Mouse (Mus musculus): ENCODE measurements around the gene Ccdc91. TPM values are rescaled to one million over a fixed set of nuclear protein-coding genes. Genes with fewer than 3 reads are reported as not detected.

Gene Ccdc91
- total and polyA plus RNA-seq, 2 experiments from 2014 or later: 36.2 to 36.4 TPM

DNA sequence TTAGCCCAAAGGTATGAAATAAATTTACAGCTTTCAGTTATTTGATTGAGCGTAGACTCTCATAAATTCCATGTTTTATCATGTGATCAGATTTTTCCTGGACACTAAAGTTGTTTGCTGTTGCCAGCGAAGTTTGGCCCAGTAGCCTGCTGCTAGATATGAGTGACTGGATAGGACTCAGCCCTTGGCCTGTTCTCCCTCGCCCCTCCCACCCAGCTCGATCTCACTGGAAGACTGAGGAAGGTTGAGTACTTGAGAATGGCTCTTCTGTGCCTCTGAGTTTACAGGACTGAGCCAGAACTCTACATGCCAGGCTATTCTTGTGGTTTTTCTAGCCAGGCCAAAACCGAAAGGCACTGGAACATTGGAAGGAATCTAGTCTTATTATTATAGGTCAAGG is 93.6 kb downstream of the Ccdc91 start:
- H3K27me3 ChIP-seq (ENCODE audit: insufficient read depth, low read length): no peaks in the 10 kb centered on the region
- DNase-seq (no peak), ATAC-seq (no peak)
- H3K4me1 ChIP-seq (ENCODE audit: insufficient read depth): no peaks in the 10 kb centered on the region
- 85% methylated on average over 5 of the region's 5 CpGs for WGBS
- H3K36me3 ChIP-seq (ENCODE audit: insufficient read depth): no peaks in the 10 kb centered on the region
- H3K4me2 ChIP-seq (ENCODE audit: low read depth): no peak overlapping the region
- no peaks in the 10 kb centered on the region for H3K9me3 ChIP-seq (ENCODE audit: low read length)
- no peak overlapping the region for H3K9ac ChIP-seq
- no peak for TF ChIP-seq CTCF (IDR thresholded peaks at IDR 0.05; ENCODE audit: low read depth)
- no peak overlapping the region for H3K4me3 ChIP-seq (ENCODE audit: low read depth, low read length)
- H3K27ac ChIP-seq (ENCODE audit: low read depth, low read length): no peak overlapping the region

DNA sequence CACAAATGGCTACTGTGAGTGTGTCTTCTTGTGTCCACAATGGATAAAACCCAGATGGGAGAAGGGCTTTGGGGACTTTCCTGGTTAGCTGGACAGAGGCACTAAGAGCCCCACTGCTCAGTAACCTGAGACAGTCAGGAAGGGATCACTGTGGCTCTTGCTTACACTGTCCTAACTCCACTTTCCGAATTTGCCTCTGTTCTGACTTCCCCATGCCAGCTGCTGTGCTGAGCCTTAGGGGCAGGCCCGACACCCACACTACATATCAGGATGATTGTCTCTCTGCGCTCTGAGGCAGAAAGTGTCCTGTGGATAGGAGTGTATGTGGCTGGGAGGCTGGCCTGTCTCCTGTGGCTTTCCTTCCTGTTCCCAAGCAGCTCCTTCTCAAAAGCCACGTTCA is 97.5 kb downstream of the Ccdc91 start:
- Histone ChIP-seq H3K9me3 (ENCODE audit: low read length) (no peaks in the 10 kb centered on the region), H3K27ac (ENCODE audit: low read depth, low read length) (no peak overlapping the region), H3K36me3 (ENCODE audit: insufficient read depth) (no peaks in the 10 kb centered on the region), H3K9ac (no peak overlapping the region), H3K27me3 (ENCODE audit: insufficient read depth, low read length) (no peaks in the 10 kb centered on the region), H3K4me2 (ENCODE audit: low read depth) (no peak overlapping the region), H3K4me3 (ENCODE audit: low read depth, low read length) (no peak overlapping the region), H3K4me1 (ENCODE audit: insufficient read depth) (no peaks in the 10 kb centered on the region)
- DNase-seq (no peak), ATAC-seq (no peak)
- 77% methylated on average over 4 of the region's 4 CpGs for WGBS
- no peak for TF ChIP-seq CTCF (IDR thresholded peaks at IDR 0.05; ENCODE audit: low read depth)

DNA sequence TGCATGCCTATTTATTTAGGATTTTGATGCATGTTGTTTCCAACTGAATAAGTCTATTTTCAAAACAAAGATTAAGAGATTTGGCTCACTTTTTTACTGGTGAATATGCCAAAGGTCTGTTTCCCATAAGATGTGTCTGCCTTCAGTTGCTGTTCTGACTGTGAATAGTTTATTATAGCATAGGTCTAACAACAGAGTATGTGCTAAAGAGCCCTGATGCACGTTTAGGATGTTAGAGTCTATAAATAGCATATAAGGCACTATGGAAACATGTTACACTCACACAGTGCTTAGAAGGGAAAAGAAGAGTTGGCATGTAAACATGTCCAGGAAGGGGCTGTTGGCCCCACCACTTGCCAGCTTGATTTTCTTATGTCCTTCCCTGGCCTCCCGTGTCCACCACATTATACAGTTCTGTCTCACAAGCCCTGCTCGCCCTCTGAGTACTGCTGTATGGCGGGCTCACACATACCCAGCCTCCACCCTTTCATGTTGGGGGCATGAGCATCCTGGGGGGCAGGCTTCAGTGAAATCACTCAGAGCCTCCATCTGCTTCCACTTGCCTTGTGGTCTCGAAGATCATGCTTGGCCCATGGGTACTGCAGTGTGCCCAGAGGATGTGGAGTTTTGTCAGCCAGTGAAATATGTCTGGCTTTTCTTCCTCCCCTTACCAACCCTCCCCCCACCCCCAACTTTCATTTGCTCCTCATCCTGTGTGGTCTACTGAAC is 99.0 kb downstream of the Ccdc91 start:
- Histone ChIP-seq H3K27ac (ENCODE audit: low read depth, low read length) (no peak overlapping the region), H3K27me3 (ENCODE audit: insufficient read depth, low read length) (no peaks in the 10 kb centered on the region), H3K9ac (no peak overlapping the region), H3K36me3 (ENCODE audit: insufficient read depth) (no peaks in the 10 kb centered on the region), H3K4me3 (ENCODE audit: low read depth, low read length) (no peak overlapping the region), H3K4me2 (ENCODE audit: low read depth) (no peak overlapping the region), H3K4me1 (ENCODE audit: insufficient read depth) (no peaks in the 10 kb centered on the region), H3K9me3 (ENCODE audit: low read length) (no peaks in the 10 kb centered on the region)
- WGBS: 60% methylated on average over 5 of the region's 5 CpGs
- no peak for TF ChIP-seq CTCF (IDR thresholded peaks at IDR 0.05; ENCODE audit: low read depth)
- peak; percentile 53 for ATAC-seq
- no peak for DNase-seq

GRCm38 (mm10) chr6:147575183-147575784 is 99.7 kb downstream of the Ccdc91 start:
- Histone ChIP-seq H3K4me3 (ENCODE audit: low read depth, low read length) (no peak overlapping the region), H3K27ac (ENCODE audit: low read depth, low read length) (no peak overlapping the region), H3K36me3 (ENCODE audit: insufficient read depth) (no peaks in the 10 kb centered on the region), H3K9me3 (ENCODE audit: low read length) (no peaks in the 10 kb centered on the region), H3K4me2 (ENCODE audit: low read depth) (no peak overlapping the region), H3K4me1 (ENCODE audit: insufficient read depth) (no peaks in the 10 kb centered on the region), H3K27me3 (ENCODE audit: insufficient read depth, low read length) (no peaks in the 10 kb centered on the region), H3K9ac (no peak overlapping the region)
- TF ChIP-seq CTCF (IDR thresholded peaks at IDR 0.05; ENCODE audit: low read depth): no peak
- 60% methylated on average over 11 of the region's 11 CpGs for WGBS
- ATAC-seq (peak; percentile 34; the same call in 1 of the 2 replicates), DNase-seq (no peak)

DNA sequence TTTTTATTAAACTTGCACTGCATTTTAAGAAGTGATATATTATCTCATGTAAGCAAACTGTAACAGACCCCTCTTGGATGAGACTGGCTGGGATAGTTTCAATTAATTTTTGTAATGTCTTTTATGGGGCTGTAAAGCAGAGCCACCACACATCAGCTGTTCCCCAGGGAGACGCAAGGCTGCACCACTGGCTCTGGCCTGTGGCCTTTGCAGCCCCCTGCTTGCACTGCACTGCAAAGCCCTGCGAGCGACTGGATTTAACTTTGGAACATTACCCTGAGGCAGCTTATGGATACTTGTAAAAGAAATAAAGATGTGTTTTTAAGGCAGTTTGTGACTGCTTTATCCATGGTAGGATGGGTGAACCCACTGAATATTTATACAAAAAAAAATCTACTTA is 112.0 kb downstream of the Ccdc91 start:
- no peaks in the 10 kb centered on the region for H3K9me3 ChIP-seq (ENCODE audit: low read length)
- WGBS: 71% methylated on average over 3 of the region's 3 CpGs
- no peaks in the 10 kb centered on the region for H3K36me3 ChIP-seq (ENCODE audit: insufficient read depth)
- H3K4me1 ChIP-seq (ENCODE audit: insufficient read depth): no peaks in the 10 kb centered on the region
- H3K4me3 ChIP-seq (ENCODE audit: low read depth, low read length): no peak overlapping the region
- DNase-seq: no peak
- H3K9ac ChIP-seq: no peak overlapping the region
- no peak for ATAC-seq
- TF ChIP-seq CTCF (IDR thresholded peaks at IDR 0.05; ENCODE audit: low read depth): no peak
- no peak overlapping the region for H3K4me2 ChIP-seq (ENCODE audit: low read depth)
- no peak overlapping the region for H3K27ac ChIP-seq (ENCODE audit: low read depth, low read length)
- H3K27me3 ChIP-seq (ENCODE audit: insufficient read depth, low read length): no peaks in the 10 kb centered on the region

GRCm38 (mm10) chr6:147606666-147607065 is 131.0 kb downstream of the Ccdc91 start:
- no peak overlapping the region for H3K4me3 ChIP-seq (ENCODE audit: low read depth, low read length)
- peaks cover 5% of the 10 kb centered on the region; the same call in 1 of the 2 replicates for H3K36me3 ChIP-seq (ENCODE audit: insufficient read depth)
- no peaks in the 10 kb centered on the region for H3K4me1 ChIP-seq (ENCODE audit: insufficient read depth)
- 87% methylated on average over 10 of the region's 10 CpGs for WGBS
- DNase-seq: no peak
- H3K9ac ChIP-seq: no peak overlapping the region
- no peaks in the 10 kb centered on the region for H3K27me3 ChIP-seq (ENCODE audit: insufficient read depth, low read length)
- H3K4me2 ChIP-seq (ENCODE audit: low read depth): no peak overlapping the region
- no peak for ATAC-seq
- TF ChIP-seq CTCF (IDR thresholded peaks at IDR 0.05; ENCODE audit: low read depth): no peak
- no peak overlapping the region for H3K27ac ChIP-seq (ENCODE audit: low read depth, low read length)
- no peaks in the 10 kb centered on the region for H3K9me3 ChIP-seq (ENCODE audit: low read length)

DNA sequence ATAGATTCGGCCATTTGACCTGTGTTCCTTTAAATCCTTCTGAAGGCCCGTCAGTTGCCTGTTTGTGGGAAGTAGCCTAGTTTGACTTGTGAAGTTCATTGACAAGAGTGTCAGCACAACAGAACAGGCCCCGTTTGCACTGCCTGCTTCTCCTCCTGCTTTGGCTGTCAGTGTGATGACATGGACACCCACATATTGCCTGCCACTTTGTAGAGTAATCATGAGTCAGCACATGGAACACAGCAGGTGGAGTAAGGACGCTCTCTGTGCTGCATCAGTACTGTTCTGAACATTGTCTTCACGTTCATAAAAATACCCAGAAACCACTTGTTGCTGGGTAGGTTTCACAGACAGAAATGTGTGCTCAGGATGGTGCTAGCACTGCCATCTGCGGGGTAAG is 132.0 kb downstream of the Ccdc91 start:
- WGBS: 55% methylated on average over 6 of the region's 6 CpGs
- TF ChIP-seq CTCF (IDR thresholded peaks at IDR 0.05; ENCODE audit: low read depth): no peak
- Histone ChIP-seq H3K9ac (no peak overlapping the region), H3K9me3 (ENCODE audit: low read length) (no peaks in the 10 kb centered on the region), H3K27me3 (ENCODE audit: insufficient read depth, low read length) (no peaks in the 10 kb centered on the region), H3K27ac (ENCODE audit: low read depth, low read length) (no peak overlapping the region), H3K4me3 (ENCODE audit: low read depth, low read length) (no peak overlapping the region), H3K36me3 (ENCODE audit: insufficient read depth) (peaks cover 5% of the 10 kb centered on the region; the same call in 1 of the 2 replicates), H3K4me2 (ENCODE audit: low read depth) (no peak overlapping the region), H3K4me1 (ENCODE audit: insufficient read depth) (no peaks in the 10 kb centered on the region)
- no peak for ATAC-seq
- no peak for DNase-seq

Data from forebrain, postnatal 0 days (tissue).